Mouse (Mus musculus) C2C12 (cell line): ENCODE measurements at regions not wholly inside any gene's neighbourhood (a gene's known extent, or its start where the extent isn't known, plus 50 kb on each side); places are given as distances from the start of the nearest gene placed in this dataset.

ENCODE experiments used
- CEBPB ChIP-seq: IDR thresholded peaks from one replicate; pipeline ENCODE4 v1.6.1; 2011; ENCODE audit warnings: low read depth, mild to moderate bottlenecking, control low read depth, moderate library complexity
- CTCF ChIP-seq: IDR thresholded peaks from one replicate; pipeline ENCODE4 v1.5.1; 2011; ENCODE audit not compliant: control insufficient read depth, insufficient read depth, insufficient read length
- FOSL1 ChIP-seq: IDR thresholded peaks from one replicate; pipeline ENCODE4 v1.8.0; 2011; ENCODE audit warnings: mild to moderate bottlenecking, low read length; ENCODE audit not compliant: poor library complexity, insufficient read depth, severe bottlenecking
- MAX ChIP-seq: IDR thresholded peaks from one replicate; pipeline ENCODE4 v1.6.1; 2011; ENCODE audit warnings: mild to moderate bottlenecking, control low read depth
- MYOD1 ChIP-seq: IDR thresholded peaks from one replicate; pipeline ENCODE4 v1.6.1; 2011; ENCODE audit warnings: low read depth; ENCODE audit not compliant: control insufficient read depth, insufficient read length
- MYOG ChIP-seq: IDR thresholded peaks from one replicate; pipeline ENCODE4 v1.6.1; 2011; ENCODE audit not compliant: control insufficient read depth, insufficient read length; ENCODE audit errors: extremely low read depth
- USF1 ChIP-seq: IDR thresholded peaks from one replicate; pipeline ENCODE4 v1.6.1; 2011; ENCODE audit warnings: low read depth, mild to moderate bottlenecking, control low read depth, moderate library complexity

GRCm38 (mm10) chr6:6785939-6786490 is 77.1 kb upstream of the Dlx6 start:
- no peak for TF ChIP-seq CTCF
- TF ChIP-seq FOSL1 = no peak
- no peak for TF ChIP-seq MYOD1
- no peak for TF ChIP-seq USF1
- TF ChIP-seq MAX = no peak
- TF ChIP-seq MYOG = no peak
- no peak for TF ChIP-seq CEBPB
